Mouse (Mus musculus) stomach, embryonic 14.5 days (tissue): ENCODE measurements around the gene Kat6b. TPM values are rescaled to one million over a fixed set of nuclear protein-coding genes. Genes with fewer than 3 reads are reported as not detected.

Experiments used
- ATAC-seq: fragments of 200-750 bp; cut with Nextera tagmentation; 2 replicates; pipeline ENCODE4 v1.8.0; 2017; ENCODE audit warnings: low read depth, moderate TSS enrichment; ENCODE audit not compliant: insufficient number of reproducible peaks, insufficient read depth, low FRiP score
- H3K27ac ChIP-seq: fragments of 300-500 bp; sonication (generic); 2 replicates; pipeline ENCODE4 v1.5.1; 2014; ENCODE audit warnings: mild to moderate bottlenecking, low read length, moderate library complexity, mixed read lengths
- H3K27me3 ChIP-seq: fragments of 300-500 bp; sonication (generic); 2 replicates; pipeline ENCODE4 v1.6.1; 2014; ENCODE audit warnings: low read length, control low read depth, mixed read lengths; ENCODE audit not compliant: control insufficient read depth, insufficient read depth
- H3K36me3 ChIP-seq: fragments of 300-500 bp; sonication (generic); 2 replicates; pipeline ENCODE4 v1.6.1; 2014; ENCODE audit warnings: mild to moderate bottlenecking, control low read depth, low read length, moderate library complexity, mixed read lengths; ENCODE audit not compliant: control insufficient read depth, insufficient read depth
- H3K4me1 ChIP-seq: fragments of 300-500 bp; sonication (generic); 2 replicates; pipeline ENCODE4 v1.6.1; 2014; ENCODE audit warnings: low read length, control low read depth, mixed read lengths; ENCODE audit not compliant: control insufficient read depth, insufficient read depth
- H3K4me2 ChIP-seq: fragments of 300-500 bp; sonication (generic); replicated peaks from 2 replicates; pipeline ENCODE4 v1.6.1; 2014; ENCODE audit warnings: low read depth, low read length, control low read depth
- H3K4me3 ChIP-seq: fragments of 300-500 bp; sonication (generic); 2 replicates; pipeline ENCODE4 v1.5.1; 2014; ENCODE audit warnings: low read depth, low read length, control low read depth
- H3K9ac ChIP-seq: fragments of 300-500 bp; sonication (generic); replicated peaks from 2 replicates; pipeline ENCODE4 v1.6.1; 2014; ENCODE audit warnings: low read depth, mild to moderate bottlenecking, control low read depth, low read length, moderate library complexity, mixed read lengths
- H3K9me3 ChIP-seq: fragments of 300-500 bp; sonication (generic); 2 replicates; pipeline ENCODE4 v1.6.1; 2016; ENCODE audit warnings: low read depth, low read length, control low read depth; ENCODE audit not compliant: control insufficient read depth
- WGBS: fragments of 180-500 bp; shearing (Covaris S2); extraction: QIAGEN DNeasy Blood & Tissue Kit; methylation state at CpG from one replicate; pipeline ENCODE4 v1.1.7; 2014; 5-methylcytosine and 5-hydroxymethylcytosine counted together
- polyA plus RNA-seq: library from polyadenylated mRNA; unstranded; fragments of >200 nt; fragmentation: Nextera tagmentation; extraction: Ambion mirVana; gene quantifications from 2 replicates; pipeline ENCODE4 v1.2.1, GENCODE M21; 2014

Gene Kat6b
- polyA plus RNA-seq, 1 experiment from 2014 or later: 32.3 TPM

GRCm38 (mm10) chr14:21536485-21537181, 55.4 kb downstream of the Kat6b start:
- H3K9ac ChIP-seq: no peak overlapping the region
- H3K27me3 ChIP-seq: no peaks in the 10 kb centered on the region
- no peak overlapping the region for H3K4me2 ChIP-seq
- H3K36me3 ChIP-seq: no peaks in the 10 kb centered on the region; the same call in 1 of the 2 replicates
- no peak overlapping the region for H3K27ac ChIP-seq
- ATAC-seq: no peak
- H3K4me3 ChIP-seq: no peak overlapping the region
- H3K4me1 ChIP-seq: no peaks in the 10 kb centered on the region
- no peaks in the 10 kb centered on the region; the same call in 1 of the 2 replicates for H3K9me3 ChIP-seq
- WGBS: 81% methylated on average over 11 of the region's 11 CpGs

- Histone ChIP-seq H3K27me3 (no peaks in the 10 kb centered on the region), H3K36me3 (no peaks in the 10 kb centered on the region; the same call in 1 of the 2 replicates), H3K4me2 (no peak overlapping the region), H3K9me3 (no peaks in the 10 kb centered on the region; the same call in 1 of the 2 replicates), H3K27ac (no peak overlapping the region), H3K4me1 (no peaks in the 10 kb centered on the region), H3K9ac (no peak overlapping the region), H3K4me3 (no peak overlapping the region)
- ATAC-seq: no peak
- 89% methylated on average over 3 of the region's 3 CpGs for WGBS
Measured at GRCm38 (mm10) chr14:21537838-21538237, 56.6 kb downstream of the Kat6b start.

GRCm38 (mm10) chr14:21539731-21540130, 58.5 kb downstream of the Kat6b start:
- Histone ChIP-seq H3K36me3 (no peaks in the 10 kb centered on the region; the same call in 1 of the 2 replicates), H3K9me3 (no peaks in the 10 kb centered on the region; the same call in 1 of the 2 replicates), H3K27me3 (no peaks in the 10 kb centered on the region), H3K4me2 (no peak overlapping the region), H3K4me1 (0 out of 2 replicates have a peak, but pooled peaks cover 2% of the 10 kb centered on the region), H3K4me3 (no peak overlapping the region), H3K27ac (no peak overlapping the region), H3K9ac (no peak overlapping the region)
- 85% methylated on average over 3 of the region's 3 CpGs for WGBS
- ATAC-seq: no peak

- Histone ChIP-seq H3K4me3 (no peak overlapping the region), H3K9me3 (no peaks in the 10 kb centered on the region; the same call in 1 of the 2 replicates), H3K36me3 (no peaks in the 10 kb centered on the region; the same call in 1 of the 2 replicates), H3K27me3 (no peaks in the 10 kb centered on the region), H3K4me1 (peaks cover 6% of the 10 kb centered on the region; the same call in 1 of the 2 replicates), H3K27ac (no peak overlapping the region), H3K9ac (no peak overlapping the region), H3K4me2 (no peak overlapping the region)
- WGBS: 48% methylated on average over 3 of the region's 3 CpGs
- ATAC-seq: no peak
Measured at GRCm38 (mm10) chr14:21540361-21540760, 59.1 kb downstream of the Kat6b start.

- 76% methylated on average over 4 of the region's 4 CpGs for WGBS
- H3K9me3 ChIP-seq: no peaks in the 10 kb centered on the region; the same call in 1 of the 2 replicates
- H3K4me1 ChIP-seq: peaks cover 27% of the 10 kb centered on the region
- H3K27me3 ChIP-seq: no peaks in the 10 kb centered on the region
- no peak overlapping the region for H3K9ac ChIP-seq
- H3K4me2 ChIP-seq: no peak overlapping the region
- H3K36me3 ChIP-seq: no peaks in the 10 kb centered on the region
- ATAC-seq: no peak
- no peak overlapping the region for H3K4me3 ChIP-seq
- H3K27ac ChIP-seq: no peak overlapping the region
Measured at GRCm38 (mm10) chr14:21545529-21545928, 64.3 kb downstream of the Kat6b start.

GRCm38 (mm10) chr14:21546351-21546750, 65.1 kb downstream of the Kat6b start:
- Histone ChIP-seq H3K27me3 (no peaks in the 10 kb centered on the region), H3K4me1 (peaks cover 27% of the 10 kb centered on the region), H3K9ac (no peak overlapping the region), H3K4me3 (no peak overlapping the region), H3K4me2 (no peak overlapping the region), H3K27ac (no peak overlapping the region), H3K9me3 (no peaks in the 10 kb centered on the region; the same call in 1 of the 2 replicates), H3K36me3 (no peaks in the 10 kb centered on the region)
- no peak for ATAC-seq
- 66% methylated on average over 3 of the region's 3 CpGs for WGBS

GRCm38 (mm10) chr14:21547297-21547696, 66.1 kb downstream of the Kat6b start:
- ATAC-seq: no peak
- H3K4me2 ChIP-seq: no peak overlapping the region
- 36% methylated on average over 7 of the region's 7 CpGs for WGBS
- no peak overlapping the region for H3K4me3 ChIP-seq
- no peaks in the 10 kb centered on the region for H3K9me3 ChIP-seq
- H3K27me3 ChIP-seq: no peaks in the 10 kb centered on the region
- no peaks in the 10 kb centered on the region for H3K36me3 ChIP-seq
- H3K4me1 ChIP-seq: peaks cover 27% of the 10 kb centered on the region
- no peak overlapping the region for H3K9ac ChIP-seq
- H3K27ac ChIP-seq: no peak overlapping the region

GRCm38 (mm10) chr14:21547965-21548364, 66.7 kb downstream of the Kat6b start:
- Histone ChIP-seq H3K36me3 (no peaks in the 10 kb centered on the region), H3K27me3 (no peaks in the 10 kb centered on the region), H3K27ac (no peak overlapping the region), H3K9me3 (no peaks in the 10 kb centered on the region), H3K4me3 (no peak overlapping the region), H3K4me1 (peaks cover 29% of the 10 kb centered on the region), H3K4me2 (no peak overlapping the region), H3K9ac (no peak overlapping the region)
- WGBS: 71% methylated on average over 3 of the region's 3 CpGs
- no peak for ATAC-seq
